Mouse (Mus musculus): ENCODE data around the gene Ambra1.

Ambra1 gene

DNA sequence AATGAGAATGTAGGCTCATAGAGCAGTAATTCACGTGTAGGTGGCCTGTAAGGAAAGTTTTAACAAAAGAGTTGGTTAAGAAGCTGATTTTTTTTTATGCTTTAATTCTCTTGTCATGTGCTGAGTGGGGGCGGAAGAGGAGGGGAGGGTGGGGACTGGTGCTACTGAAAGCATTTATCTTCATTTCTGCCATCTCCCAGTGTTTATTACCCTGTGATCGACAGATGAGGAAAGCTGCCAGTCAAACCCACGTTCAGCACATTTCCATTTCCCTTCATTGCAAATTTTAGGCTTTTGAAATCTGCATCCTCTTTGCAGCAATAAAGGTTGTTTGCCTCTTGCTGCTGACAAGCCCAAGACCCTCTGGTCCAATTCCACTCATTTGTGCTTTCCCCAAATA lies 129.5 kb downstream of the Ambra1 start:
- no peak for DNase-seq (ENCODE audit: extremely low read depth, insufficient read length, low spot score)

DNA sequence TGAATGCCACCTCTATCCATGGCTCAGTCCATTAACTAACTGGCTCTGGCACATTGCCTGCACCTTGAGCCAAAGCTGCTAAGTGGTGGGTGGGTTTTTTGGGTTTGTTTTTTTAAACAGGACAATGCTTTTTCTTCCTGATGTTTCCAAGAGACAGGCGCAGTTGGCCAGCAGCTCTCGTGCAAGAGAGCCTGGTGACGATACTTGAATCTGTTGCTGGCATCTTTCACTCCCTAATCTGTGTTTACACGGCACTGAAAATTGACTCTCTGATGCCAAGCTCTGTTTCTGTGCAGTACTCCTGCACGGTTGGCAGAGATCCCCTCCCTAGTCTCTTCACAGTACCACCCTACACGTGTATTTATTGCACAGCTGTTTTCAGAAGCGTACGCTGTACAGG lies 140.8 kb downstream of the Ambra1 start:
- no peak for DNase-seq (ENCODE audit: extremely low read depth, insufficient read length, low spot score)

DNA sequence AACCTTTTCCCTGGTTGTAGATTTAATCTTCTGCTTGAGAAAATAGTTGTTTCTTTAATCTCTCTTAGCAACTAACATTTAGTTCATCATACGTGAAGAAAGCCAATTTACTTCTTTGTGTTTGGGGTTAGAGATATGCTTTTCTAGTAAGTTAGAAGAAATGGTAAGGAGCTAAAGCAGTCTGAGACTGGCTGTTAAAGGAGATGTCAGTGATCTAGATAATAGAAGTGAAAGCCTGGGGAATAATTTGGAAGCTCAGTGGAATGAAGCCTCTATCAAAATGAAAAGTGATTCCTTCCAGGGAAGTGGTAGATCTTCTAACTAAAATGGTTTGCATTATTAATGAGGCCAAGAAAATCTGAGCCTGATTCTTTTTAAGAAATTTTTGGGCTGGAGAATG lies 141.3 kb downstream of the Ambra1 start:
- DNase-seq (ENCODE audit: extremely low read depth, insufficient read length, low spot score) = no peak

DNA sequence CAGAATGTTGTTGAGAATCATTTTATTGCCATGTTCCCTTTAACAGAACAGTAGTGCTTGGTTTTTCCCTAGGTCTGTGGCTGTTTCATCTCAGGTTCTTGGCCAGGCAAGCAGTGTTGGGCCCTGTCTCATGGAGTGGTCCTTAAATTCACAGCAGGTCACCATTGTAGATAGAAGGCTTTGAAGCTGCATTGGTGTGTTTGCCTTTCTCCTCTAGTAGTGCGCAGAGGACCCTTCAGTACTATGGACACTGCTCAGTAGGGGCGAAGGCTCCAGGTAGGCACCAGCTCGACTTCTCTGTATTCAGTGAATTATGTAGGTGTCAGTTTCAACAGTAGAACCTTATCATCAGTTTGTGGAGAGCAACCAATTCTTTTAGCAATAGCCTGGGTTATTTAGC lies 142.7 kb downstream of the Ambra1 start:
- no peak for DNase-seq (ENCODE audit: extremely low read depth, insufficient read length, low spot score)

DNA sequence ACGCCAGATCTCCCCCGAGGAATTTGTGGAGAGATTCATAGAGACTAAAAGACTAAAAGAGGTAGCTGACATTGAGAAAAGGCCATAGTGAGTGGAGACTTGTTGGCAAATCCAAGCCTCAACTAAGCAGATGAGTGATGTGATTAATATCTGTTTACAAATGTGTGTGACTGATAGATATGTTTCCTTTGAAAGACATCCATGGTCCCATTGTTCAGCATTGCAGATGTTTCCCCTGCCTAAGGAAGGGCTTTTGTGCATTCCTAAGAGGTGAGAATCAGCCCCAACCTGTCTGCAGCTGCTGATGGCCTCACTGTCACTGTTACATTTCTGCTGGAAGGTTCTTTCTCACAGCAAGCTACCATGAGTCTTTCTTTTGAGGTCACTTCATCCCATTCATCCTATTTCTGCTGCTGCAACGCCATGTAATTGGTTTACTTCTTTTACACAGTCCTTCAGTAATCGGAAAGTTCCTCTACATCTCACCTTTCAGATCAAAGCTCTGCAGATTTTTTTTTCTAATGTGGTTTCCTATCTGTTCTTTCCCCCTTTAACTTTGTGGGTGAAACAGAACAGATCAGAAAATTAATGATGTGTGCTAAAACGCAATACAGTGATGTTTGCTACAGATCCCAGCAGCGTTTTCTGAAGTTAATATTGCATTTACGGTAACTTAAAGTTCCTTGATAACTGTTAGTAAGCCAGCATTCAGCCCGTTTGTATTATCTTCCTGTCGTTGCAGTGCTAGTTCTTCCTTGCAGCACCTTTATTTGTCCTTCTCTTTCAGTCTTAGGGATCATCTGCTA lies 146.3 kb downstream of the Ambra1 start:
- no peak for DNase-seq (ENCODE audit: extremely low read depth, insufficient read length, low spot score)

DNA sequence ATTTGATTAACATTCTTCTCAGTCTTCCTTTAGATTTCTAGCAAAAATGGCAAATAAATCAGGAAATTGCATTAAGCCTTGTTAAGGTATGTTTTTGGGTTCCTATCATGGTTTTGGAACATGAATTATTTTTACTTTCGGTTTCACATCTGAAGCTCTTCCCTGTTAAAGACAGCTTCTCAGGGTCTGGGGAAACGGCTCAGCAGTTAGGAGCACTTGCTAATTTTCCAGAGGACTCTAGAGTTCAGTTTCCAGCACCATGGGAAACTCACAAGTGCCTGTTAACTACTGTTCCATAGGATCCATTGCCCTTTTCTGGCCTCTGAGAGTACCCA lies 146.8 kb downstream of the Ambra1 start:
- no peak for DNase-seq (ENCODE audit: extremely low read depth, insufficient read length, low spot score)

DNA sequence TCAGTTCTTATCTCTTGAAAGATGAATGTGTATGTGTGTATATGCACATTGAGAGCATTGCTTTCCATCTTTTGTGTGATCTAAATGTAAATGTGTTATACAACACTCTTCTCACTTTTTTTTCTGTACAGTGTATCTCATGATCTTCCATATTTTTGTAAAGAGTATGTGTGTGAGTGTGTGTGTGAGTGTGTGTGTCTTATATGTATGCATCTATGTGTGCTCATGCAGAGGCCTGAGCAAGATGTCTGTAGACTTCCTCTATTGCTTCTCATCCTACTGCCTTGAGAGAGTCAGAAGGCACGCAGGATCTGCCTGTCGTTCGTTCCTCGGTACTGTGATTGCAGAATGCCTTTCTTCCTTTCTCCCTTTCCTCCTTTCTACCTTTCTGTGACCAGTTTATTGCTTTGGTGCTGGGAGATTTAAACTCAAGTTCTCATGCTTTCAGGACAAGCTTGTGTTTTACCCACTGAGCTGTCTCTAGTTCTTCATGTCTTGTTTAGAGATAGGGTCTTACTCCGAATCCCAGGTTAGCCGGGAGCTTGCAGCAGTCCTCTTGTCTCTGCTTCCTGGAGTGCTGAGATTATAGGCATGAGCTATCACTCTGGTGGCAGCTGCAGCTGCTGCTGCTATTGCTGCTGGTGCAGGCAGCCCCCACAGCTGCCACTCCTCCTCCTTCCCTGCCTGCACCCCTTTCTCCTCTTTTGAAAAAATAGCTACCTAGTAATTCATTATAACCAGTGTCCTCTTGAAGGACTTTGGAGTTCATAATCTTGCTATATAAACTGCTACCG lies 148.7 kb downstream of the Ambra1 start:
- no peak for DNase-seq (ENCODE audit: extremely low read depth, insufficient read length, low spot score)

DNA sequence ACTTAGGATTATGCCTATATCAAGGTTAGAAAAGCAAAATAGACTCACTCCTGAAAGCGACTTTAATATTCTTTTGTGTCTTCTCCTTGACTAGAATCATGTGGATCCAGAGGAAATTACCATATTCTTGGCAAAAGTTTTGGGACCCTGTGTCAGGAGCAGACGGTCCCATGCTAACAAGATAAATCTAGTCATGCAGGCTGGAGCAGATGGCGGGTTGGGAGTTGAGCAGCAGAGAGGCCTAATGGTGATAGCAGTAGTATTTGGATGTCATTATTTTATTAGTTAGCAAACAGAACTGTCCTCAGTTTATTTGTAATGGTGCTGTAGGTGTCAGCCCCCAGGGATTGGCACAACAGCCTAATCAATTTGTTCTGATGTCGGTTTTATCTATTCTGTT lies 154.0 kb downstream of the Ambra1 start:
- no peak for DNase-seq (ENCODE audit: extremely low read depth, insufficient read length, low spot score)

DNA sequence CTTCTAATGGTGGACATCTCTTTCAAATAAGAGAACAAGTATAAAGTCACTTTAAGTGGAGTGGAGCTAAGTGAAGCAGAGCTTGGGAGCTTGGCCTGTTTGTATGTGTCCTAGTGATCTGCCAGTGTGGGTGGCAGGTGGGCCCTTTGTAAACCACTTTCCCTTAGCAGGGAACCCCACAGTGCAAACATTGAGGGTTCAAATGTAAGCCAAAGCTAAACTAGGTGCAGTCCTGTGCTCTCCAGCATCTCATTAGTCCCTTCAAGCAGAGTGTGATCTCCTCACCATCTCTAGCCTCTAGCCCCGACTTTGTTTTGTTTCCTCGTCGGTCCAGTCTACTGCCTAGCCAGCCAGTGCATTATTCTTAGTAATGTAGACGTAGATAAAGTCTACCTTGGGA lies 154.7 kb downstream of the Ambra1 start:
- DNase-seq (ENCODE audit: extremely low read depth, insufficient read length, low spot score) = no peak

DNA sequence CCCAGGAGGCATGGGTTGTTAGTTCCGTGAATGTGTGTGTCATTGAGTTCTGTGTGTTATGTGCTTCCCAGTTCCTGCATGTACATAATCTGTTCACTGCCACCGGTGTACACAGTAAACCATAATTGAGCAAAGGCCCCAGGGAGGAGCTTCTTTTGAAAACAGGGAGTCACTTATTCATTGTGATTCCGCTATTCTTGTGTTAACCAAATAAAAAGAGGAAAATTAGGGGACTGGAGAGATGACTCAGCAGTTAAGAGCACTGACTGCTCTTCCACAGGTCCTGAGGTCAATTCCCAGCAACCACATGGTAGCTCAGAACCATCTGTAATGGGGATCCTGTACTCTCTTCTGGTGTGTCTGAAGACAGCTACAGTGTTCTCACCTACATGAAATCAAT lies 164.8 kb downstream of the Ambra1 start:
- no peak for DNase-seq (ENCODE audit: extremely low read depth, insufficient read length, low spot score)

DNA sequence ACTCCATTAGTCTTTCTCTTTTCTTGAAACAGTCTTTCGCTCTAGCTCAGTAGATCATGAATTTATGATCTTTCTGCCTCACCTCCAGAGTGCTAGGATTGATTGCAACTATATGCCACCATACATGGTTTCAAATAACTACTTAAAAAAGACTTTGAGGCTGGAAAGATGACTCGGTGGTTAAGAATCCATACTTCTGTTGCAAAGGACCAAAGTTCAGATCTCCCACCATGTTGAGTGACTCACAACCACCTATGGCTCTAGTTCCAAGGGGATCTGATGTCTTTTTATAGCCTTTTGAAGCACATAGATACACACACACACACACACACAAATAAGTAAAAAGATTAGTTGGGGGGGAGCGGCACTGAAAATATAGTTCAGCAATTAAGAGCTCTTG lies 165.5 kb downstream of the Ambra1 start:
- DNase-seq (ENCODE audit: extremely low read depth, insufficient read length, low spot score) = peak; percentile 16

DNA sequence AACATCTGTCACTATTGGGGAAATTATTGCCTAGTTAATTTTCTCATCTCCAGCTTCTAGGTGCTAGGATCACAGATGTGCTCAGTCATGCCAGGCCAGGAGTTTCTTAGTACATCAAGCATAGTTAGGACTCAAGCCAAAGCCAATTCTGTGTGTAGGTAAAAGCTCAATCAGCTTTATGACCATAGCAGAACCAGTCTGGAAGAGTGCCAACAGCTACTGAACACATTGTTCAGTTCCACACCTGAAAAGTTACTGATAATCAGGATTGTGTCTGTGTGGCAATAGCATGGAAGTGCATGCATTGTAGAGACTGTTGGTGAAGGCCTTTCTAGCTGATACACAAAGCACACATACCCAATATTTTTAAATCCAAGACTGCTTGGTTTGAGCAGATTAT lies 168.0 kb downstream of the Ambra1 start:
- DNase-seq (ENCODE audit: extremely low read depth, insufficient read length, low spot score) = no peak

DNA sequence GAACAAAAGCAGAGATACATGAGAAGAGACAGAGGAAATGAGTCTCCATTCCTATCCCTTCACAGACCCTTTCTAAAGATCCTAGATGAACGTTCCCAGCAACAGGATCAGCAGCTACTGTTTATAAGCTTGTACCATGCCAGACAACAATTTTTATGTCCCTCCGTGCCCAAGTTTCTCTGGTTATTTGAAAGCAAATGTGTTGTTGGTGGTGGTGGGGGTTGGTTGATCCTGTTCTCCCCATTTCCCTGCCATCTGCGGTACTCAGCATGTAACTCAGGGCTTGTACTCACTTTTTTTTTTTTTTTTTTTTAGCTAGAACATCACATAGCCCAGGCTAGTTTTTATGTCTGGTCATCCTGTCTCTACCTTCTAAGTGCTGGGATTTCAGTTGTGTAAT lies 169.2 kb downstream of the Ambra1 start:
- DNase-seq (ENCODE audit: extremely low read depth, insufficient read length, low spot score) = no peak

DNA sequence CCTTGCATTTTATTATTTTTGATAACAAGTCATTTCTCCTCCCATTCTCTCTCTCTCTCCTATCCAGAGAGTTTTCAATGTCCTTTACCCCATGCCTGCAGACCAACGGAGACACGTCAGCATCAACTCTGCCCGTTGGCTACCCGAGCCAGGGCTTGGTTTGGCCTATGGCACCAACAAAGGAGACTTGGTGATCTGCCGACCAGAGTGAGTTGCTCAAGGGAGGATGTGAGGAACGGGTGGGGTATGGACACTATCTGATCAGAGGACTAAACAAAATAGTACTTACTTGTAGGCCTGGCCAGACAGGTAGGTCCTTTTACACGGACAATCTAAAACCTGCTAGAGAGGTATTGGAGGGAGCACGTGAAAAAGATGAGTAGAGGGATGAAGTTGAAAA lies 170.5 kb downstream of the Ambra1 start:
- no peak for DNase-seq (ENCODE audit: extremely low read depth, insufficient read length, low spot score)

DNA sequence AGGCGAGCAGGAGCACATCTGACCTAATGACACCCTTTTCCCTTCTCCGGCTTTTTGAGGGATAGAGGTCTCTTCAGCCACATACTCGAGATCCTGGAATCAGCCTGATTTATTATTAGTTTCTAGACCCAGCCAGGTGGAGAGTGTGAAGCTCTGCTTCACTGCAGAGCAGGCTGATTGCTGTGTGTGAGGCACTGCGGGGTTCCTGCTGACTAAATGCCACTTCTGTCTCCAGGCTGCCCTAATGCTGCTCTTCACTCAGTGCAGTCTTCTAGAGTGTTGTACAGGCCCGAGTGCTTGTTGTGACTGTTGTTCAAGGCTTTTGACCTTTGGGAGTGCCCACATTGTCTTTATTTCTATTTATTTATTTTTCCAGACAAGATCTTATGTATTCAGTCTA lies 172.4 kb downstream of the Ambra1 start:
- DNase-seq (ENCODE audit: extremely low read depth, insufficient read length, low spot score) = no peak

DNA sequence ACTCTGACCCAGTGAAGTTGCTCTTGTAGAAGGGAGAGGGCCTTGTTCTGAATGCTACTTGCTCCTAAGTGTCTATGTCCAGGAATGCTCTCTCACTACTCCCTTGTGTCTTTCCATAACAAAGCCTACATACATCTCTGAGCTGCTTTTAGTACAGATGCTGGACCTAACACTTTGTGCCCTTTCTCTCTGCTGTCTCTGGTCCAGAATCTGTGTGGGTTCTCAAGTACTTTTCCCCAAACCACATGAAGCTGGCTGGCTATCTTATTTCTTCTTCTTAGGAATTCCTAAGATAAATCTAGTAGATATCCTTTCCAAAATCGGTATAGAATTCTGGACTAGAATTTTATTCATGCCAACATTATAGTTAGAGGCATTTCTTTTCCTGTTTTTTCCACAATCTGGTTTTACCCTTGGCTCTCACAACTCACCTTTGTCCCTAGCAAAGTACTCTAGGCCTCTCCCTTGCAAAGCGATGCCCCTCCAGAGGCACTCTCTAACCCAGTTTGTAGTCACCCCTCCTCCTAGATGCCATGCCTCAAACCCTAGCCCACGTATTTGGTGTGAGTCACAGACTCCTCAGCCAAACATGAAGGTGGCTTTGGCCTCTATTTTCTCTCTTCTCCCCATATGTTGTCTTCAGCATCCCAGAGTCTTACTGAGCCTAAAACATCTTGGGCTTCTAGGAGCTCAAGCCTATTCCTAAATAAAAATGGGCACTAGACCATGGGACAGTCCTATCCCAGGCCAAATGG lies 173.4 kb downstream of the Ambra1 start:
- no peak for DNase-seq (ENCODE audit: extremely low read depth, insufficient read length, low spot score)

DNA sequence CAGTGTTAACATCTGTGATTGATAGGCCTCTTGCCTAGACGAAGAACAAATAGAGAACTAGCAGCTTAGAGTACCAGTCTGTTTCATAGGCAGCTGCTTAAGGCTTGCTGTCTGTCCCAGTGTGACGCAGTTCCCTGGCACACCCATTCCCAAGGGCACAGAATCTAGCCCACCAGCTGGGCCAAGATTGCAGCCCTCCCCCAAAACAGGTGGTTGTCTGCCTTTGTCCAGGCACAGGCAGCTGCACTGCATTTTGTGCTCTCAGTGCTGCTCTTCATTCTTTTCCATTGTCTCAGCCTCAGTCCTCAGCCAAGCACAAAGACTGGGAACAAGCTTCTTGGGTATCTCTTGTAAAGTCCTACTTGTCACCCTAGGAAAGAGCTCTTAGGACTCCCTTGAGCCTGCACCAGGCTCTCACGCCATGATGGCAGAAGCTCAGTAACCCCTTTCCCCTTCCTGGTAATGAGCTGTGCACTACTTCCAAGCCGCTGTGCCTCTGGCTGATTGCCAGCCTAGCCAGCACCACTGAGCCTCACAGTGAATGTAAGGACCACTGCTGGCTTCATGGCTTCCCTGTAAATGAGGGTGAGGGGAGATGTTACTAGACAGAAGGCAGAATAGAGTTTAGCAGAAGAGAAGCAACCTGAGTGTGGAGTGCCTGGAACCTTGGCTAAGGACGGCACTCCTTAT lies 174.8 kb downstream of the Ambra1 start:
- DNase-seq (ENCODE audit: extremely low read depth, insufficient read length, low spot score) = no peak

DNA sequence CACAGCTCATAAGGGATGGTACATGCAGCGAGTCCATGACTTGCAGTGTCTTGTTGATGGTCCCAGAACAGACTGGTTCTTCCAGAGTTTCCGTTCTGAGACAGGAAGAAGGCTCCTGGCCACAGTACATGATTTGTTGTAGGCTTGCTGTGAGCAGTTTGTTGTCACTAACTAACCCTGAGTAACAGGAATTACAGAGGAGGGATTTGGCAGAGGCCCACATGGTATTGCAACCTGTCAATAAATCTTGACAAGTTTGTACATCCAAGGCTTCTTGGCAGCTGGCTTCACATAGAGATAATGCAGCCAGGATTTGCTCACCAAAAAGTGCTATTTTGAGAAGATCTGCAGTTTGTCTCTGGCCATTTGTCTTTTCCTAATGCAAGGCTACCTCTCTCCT lies 176.2 kb downstream of the Ambra1 start:
- no peak for DNase-seq (ENCODE audit: extremely low read depth, insufficient read length, low spot score)

DNA sequence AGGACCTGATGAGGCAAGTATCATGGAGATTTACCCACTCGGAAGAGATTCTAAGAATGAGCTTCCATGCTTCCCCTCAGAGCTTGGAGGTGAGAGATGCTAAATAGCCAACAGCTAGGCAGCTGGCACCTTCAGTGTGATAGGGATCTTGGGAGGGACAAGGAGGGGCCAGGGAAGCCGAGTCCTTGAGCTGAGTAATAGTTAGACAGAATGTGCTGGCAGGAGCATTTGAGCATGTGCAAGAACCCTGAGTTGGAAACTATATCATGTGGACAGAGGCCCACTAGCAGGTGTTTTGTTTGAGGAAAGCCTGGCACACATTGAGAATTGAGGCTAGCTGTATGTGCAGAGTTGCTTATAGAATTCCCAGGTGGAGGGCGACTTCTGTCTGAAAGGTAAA lies 182.7 kb downstream of the Ambra1 start:
- no peak for DNase-seq (ENCODE audit: extremely low read depth, insufficient read length, low spot score)

DNA sequence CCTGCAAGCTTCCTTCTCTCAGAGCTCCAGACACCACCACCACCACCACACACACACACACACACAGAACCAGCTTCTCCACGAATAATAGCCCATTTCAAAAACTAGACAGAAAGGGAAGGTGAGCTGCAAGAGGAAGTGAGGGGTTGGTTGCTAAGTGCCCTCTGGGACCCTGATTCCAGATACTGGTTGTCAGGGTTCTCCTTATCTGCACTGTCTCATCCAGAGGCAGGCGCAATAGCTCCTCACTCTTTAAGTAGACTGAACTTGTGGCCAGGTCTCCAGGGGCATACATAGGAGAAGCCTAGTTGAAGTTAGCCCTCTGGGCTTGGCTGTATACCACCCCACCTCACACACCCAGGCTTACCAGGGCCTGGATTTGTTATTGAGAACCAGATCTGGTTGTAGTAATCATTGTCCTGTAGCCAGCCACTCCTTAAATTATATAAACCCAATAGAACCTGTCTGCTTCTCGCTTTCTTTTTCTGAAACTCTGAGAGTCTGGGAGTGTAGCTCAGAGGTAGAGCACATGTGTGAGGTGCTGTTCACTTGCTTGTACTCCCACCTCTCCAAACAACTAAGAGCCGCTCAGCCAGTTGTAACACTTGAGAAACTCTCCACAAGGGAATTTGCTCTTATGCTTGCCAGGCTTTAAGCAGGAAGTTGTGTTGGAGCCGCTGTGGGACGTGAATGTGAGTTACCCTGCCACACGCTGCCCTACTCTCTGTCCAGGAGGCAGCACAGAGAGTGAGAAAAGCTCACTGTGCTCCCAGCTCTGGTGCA lies 183.6 kb downstream of the Ambra1 start:
- no peak for DNase-seq (ENCODE audit: extremely low read depth, insufficient read length, low spot score)

All from 3134 (cell line).